Mouse (Mus musculus): ENCODE results near the gene Amd1.

Amd1 gene

DNA sequence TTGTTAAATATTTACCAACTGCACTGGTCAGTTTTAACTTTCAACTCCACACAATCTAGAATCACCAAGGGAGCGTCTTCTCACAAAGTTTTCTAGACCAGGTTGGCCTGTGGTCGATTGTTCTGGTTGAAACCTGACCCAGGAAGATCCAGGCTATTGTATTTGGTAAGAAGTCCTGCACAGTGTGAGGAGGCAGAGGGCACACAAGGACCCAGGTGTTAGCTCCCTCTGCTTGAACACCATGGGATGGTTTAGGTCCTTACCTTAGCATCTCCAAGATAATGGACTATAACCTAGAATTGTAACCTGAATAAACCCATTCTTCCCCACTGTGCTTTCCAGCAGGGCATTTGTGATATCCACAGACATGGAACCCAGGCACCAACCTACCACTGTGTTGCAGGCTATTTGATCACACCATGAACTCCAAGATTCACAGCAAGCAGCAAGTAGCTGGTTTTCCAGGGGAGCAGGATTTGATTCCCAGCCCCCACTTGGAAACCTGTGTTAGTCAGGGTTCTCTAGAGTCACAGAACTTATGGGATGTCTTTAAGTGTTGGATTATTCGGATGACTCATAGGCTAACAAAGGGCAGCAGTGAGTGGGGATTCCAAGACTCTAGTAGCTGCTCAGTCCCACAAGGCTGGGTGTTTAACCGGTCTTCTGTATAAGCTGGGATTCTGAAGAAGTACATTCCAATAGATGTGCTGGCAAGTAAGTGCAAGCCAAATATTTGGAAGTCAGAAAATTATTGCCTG lies 6.0 kb upstream of the Amd1 start:
- in situ Hi-C loops (cut with MboI, MseI) = loop anchor here (5.0 to 25.0 kb wide), 3 partner anchors 34 to 579 kb away; partner anchors contain the start of genes Cdc40 (in 1 of the 2), Gtf3c6 (in 1 of the 2) and Wasf1 (in 1 of the 2)

DNA sequence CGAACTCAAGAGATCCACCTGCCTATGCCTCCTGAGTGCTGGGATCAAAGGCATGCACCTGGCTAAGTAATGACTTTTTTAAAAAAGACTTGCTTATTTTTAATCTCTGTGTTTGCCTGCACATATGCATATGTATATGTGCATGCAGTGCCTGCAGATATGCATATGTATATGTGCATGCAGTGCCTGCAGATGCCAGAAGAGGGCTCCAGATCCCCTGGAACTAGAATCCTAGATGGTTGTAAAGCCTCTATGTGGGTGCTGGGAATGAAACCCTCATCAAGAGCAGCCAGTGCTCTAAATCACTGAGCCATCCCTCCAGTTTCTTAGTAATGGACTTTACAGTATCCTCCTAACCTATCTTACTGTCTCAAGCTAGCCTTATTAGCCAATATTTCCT lies 4.0 kb upstream of the Amd1 start:
- in situ Hi-C loops (cut with MboI, MseI) = loop anchor here (5.0 to 25.0 kb wide), 3 partner anchors 36 to 581 kb away; partner anchors contain the start of genes Cdc40 (in 1 of the 2), Gtf3c6 (in 1 of the 2) and Wasf1 (in 1 of the 2)

DNA sequence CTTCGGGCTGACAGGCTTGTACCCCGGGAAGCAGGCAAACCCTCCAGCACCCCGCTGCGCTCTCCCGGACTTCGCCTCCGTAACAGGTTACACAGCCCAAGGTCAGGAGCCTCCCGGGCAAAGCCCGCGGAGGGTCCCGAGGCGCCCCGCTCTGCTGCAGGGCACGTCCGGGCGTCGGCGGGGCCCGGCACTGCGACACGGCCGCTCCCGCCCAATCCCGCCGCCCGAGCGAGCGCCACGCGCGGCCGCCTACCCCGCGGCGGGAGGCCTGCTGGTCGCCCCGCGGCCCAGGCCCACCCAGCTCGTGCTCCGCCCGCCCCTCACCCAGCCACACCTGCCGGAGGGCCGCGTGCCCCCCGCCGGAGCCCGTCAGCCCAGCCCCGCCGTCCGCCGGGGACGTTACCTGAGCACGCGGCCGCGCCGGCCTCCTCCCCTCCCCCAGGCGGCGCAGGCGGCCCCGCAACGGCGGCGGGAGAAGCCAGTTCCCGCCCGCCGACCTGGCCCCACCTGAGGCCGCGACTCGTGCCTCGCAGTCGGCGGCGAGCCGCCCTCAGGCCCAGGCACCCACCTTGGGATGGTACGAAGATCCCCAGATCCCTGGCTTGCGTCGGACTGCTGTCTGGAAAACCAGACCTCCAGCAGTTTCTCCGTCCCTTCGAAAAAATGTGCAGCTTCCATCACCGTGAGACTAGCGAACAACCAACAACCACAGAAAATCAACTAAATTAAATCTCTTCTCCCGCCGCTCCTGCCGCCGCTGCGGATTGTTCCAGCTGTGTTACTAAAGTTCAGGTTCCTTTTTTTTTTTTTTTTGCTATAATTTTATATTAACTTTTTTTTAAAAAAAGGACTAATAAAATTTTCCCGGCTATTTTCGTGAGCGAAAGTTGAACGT lies 558 bp downstream of the Amd1 start:
- in situ Hi-C loops (cut with MboI, MseI) = loop anchor here in 1 of 2 experiments (5.0 to 25.0 kb wide), 2 partner anchors 44 to 586 kb away; partner anchors contain the start of genes Cdc40, Gtf3c6 and Wasf1

GRCm38 (mm10) chr10:40300648-40301171 lies 1.3 kb downstream of the Amd1 start:
- in situ Hi-C loops (cut with MboI, MseI) = loop anchor here in 1 of 2 experiments (5.0 to 25.0 kb wide), 2 partner anchors 43 to 587 kb away; partner anchors contain the start of genes Cdc40, Gtf3c6 and Wasf1

GRCm38 (mm10) chr10:40292640-40293039 lies 9.3 kb downstream of the Amd1 start:
- in situ Hi-C loops (cut with MboI, MseI) = no loop called here

DNA sequence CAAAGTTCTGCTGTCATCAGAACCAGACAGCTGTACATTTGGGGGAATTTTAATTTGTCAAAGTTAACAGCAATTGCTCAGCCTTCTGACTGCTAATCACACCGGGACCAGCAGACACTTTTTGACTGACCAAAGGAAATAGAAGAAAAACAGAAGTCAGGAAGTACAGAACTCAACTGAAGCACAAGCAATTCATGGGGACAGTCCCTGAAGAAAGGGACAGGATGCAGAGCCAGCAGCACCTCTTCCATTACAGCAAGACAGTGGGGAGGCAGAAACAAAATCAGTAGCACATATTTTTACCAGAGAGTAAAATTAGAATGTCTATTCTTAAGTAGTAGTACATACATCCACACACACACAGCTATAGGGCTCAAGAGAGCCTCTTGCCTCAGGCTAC lies 15.2 kb downstream of the Amd1 start:
- in situ Hi-C loops (cut with MboI, MseI) = no loop called here

DNA sequence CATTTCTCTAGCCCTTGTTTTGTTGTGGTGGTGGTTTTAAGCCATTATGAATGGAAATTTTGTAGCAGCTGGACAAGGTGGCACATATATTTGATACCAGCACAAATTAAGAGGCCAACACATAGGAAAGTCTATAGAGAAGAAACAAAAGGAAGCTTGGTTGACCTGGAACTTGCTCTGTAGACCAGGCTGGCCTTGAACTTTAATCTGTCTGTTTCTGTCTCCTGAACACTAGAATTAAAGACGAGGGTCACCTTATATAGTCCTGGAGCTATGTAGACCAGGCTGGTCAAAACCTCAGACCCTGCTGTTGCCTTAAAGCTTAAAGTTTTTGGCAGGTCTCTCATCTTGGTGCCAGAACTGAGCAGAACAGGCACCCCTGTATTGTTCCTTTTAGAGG lies 16.4 kb downstream of the Amd1 start:
- in situ Hi-C loops (cut with MboI, MseI) = no loop called here

GRCm38 (mm10) chr10:40284997-40285396 lies 17.0 kb downstream of the Amd1 start:
- in situ Hi-C loops (cut with MboI, MseI) = no loop called here

DNA sequence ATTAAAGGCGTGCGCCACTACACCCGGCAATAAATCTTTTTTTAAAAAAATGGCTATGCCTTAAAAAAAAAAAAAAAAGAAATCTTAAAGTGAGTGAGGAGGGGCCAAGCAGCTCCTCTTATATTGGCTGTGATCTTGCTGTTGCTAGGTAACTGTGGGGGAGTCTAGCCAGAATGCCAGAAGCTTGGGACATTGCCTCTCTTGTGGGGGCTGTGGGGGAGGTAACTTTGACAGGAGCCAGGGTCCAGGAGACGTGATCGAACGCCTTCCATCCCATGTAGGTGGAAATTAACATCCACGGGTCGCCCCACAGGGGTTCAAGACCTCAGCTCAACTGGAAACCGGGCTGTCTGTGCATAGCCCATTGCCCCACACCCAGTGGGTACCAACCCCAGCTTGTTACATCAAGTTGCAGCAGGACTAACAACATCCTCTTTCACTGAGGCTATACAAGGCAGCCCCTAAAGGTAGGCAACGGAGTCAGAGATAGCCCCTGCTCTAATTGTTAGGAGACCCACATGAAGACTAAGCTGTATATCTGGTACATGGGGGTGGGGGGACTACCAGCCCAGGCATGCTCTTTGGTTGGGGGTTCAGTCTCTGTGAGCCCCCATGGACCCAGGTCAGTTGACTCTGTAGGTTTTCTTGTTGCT lies 17.7 kb downstream of the Amd1 start:
- in situ Hi-C loops (cut with MboI, MseI) = no loop called here

DNA sequence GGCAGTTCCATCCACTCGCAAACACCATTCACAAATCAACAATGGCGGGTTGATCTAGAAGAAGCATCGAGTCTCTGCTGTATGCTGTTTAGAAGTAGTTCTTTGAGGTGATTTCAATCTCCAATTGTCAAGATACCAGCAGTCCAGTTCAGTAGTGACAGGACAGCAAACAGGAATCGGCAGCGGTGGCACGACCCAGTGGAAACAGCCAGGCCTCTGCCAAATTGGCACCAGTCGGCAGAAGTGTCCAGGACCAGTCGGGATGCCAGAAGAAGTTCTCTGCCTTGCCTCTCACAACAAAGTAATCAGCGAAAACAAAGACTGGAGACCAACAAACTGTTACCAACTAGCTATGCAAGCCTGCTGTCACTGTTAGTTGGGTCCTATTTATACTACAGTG lies 18.4 kb downstream of the Amd1 start:
- in situ Hi-C loops (cut with MboI, MseI) = no loop called here

- in situ Hi-C loops (cut with MboI, MseI) = no loop called here
These were observed 20.4 kb downstream of the Amd1 start for GRCm38 (mm10) chr10:40281565-40281964.

- in situ Hi-C loops (cut with MboI, MseI) = loop anchor here in 1 of 2 experiments (5.0 kb wide), 1 partner anchor 144 kb away; no protein-coding TSS in a partner anchor
These were observed 23.7 kb downstream of the Amd1 start for GRCm38 (mm10) chr10:40278317-40278716.

GRCm38 (mm10) chr10:40275991-40276390 lies 26.0 kb downstream of the Amd1 start:
- in situ Hi-C loops (cut with MboI, MseI) = loop anchor here in 1 of 2 experiments (5.0 kb wide), 1 partner anchor 146 kb away; no protein-coding TSS in a partner anchor

- in situ Hi-C loops (cut with MboI, MseI) = no loop called here
These were observed 28.0 kb downstream of the Amd1 start for GRCm38 (mm10) chr10:40273938-40274337.

DNA sequence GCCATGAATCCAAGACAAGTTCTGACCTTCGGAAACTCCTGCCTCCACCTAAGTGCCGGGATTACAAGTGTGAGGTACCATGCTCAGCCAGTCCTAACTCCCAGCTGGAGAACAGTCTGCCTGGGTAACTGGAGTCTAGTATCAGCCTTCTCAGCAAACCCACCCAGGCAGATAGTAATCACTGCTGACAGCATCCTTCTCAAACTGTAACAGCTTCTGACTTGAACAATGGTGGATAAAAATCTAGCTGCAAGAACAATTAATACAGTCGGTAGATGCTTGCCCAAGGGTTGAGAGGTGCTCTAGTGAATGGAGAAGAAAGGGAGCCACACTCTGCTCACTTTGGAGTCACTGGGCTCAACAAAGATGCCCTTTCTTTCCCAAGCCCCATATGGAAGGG lies 30.8 kb downstream of the Amd1 start:
- in situ Hi-C loops (cut with MboI, MseI) = no loop called here

DNA sequence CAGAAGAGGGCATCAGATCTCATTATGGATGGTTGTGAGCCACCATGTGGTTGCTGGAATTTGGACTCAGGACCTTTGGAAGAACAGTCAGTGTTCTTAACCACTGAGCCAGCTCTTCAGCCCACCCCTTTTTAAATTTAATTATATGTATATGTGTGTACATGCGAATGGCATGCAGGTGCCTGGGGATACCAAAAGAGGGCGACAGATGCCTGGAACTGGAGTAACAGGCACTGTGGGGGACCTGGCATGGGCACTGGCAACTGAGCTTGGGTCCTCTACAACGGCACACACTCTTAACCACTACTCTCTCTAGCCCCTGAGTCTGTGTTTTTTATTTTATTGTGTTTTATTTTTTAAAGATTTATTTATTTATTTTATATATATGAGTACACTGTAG lies 37.1 kb downstream of the Amd1 start:
- in situ Hi-C loops (cut with MboI, MseI) = loop anchor here in 1 of 2 experiments (5.0 to 10.0 kb wide), 2 partner anchors 262 to 470 kb away; no protein-coding TSS in a partner anchor

DNA sequence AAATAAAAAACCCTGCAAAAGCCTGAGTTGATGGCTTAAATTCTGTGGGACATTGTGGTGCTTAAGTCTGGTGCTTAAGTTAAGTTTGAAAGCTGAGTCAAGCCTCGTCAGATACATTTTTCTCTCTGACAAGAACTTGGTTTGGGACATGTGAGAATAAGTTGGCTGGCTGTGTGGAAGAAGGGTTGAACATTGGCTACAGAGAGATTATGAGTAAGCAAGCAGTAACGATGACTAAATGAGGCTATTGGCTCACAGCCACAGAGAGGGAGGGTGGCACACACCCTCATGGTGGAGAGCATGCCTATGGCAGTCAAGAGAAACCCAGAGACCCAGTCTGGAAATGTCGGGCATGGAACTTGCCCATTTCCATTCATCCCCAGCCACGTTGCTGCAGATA lies 38.3 kb downstream of the Amd1 start:
- in situ Hi-C loops (cut with MboI, MseI) = loop anchor here in 1 of 2 experiments (10.0 kb wide), 1 partner anchor 471 kb away; no protein-coding TSS in a partner anchor

DNA sequence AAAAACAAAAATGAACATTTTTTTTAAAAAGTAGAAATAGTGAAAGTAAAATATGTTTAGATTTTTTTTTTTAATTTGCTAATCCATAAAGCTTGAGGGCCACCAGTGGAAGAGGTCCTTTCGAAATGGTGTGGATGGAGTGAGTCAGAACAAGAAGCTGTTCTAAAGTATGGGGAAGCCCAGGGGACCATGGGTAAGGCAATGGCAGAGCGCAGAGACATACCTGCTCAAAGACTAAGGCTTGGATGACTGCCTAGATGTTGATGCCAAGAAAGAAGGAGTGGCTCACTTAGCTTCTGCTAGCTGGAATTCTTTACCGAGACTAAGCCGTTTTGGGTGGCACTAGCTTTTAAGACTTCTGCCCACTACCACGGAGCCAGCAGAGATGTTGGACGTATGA lies 39.8 kb downstream of the Amd1 start:
- in situ Hi-C loops (cut with MboI, MseI) = loop anchor here in 1 of 2 experiments (10.0 kb wide), 1 partner anchor 473 kb away; no protein-coding TSS in a partner anchor

GRCm38 (mm10) chr10:40260305-40260704 lies 41.7 kb downstream of the Amd1 start:
- in situ Hi-C loops (cut with MboI, MseI) = loop anchor here in 1 of 2 experiments (10.0 kb wide), 1 partner anchor 474 kb away; no protein-coding TSS in a partner anchor

GRCm38 (mm10) chr10:40259542-40259941 lies 42.4 kb downstream of the Amd1 start:
- in situ Hi-C loops (cut with MboI, MseI) = loop anchor here (5.0 to 10.0 kb wide), 5 partner anchors 43 to 1095 kb away; partner anchors contain the start of genes Amd1 (in 1 of the 2) and Ccn6 (in 1 of the 2)

Data from T-helper 17 cell (primary cell).